Mouse (Mus musculus) common myeloid progenitor, adult 5-6 weeks (primary cell): ENCODE measurements around the gene Rln1. TPM values are rescaled to one million over a fixed set of nuclear protein-coding genes. Genes with fewer than 3 reads are reported as not detected.

Experiments used
- ATAC-seq: replicated peaks from 2 replicates; pipeline ENCODE4 v1.8.0; 2016; ENCODE audit warnings: low read depth, mild to moderate bottlenecking, moderate TSS enrichment, inconsistent platforms; ENCODE audit not compliant: poor library complexity, severe bottlenecking
- total RNA-seq: library from RNA; stranded (forward); fragments of 200-1000, 187-1606 nt; gene quantifications from 2 replicates; pipeline ENCODE4 v1.2.3, GENCODE M21; 2017

Rln1 gene
- total RNA-seq, 1 experiment from 2014 or later, result not detected

GRCm38 (mm10) chr19:29302119-29302518 is 32.4 kb downstream of the Rln1 start:
- ATAC-seq, result no peak

- ATAC-seq, result no peak
Observed at GRCm38 (mm10) chr19:29300919-29301318, 33.6 kb downstream of the Rln1 start.

- ATAC-seq, result no peak
Observed at GRCm38 (mm10) chr19:29297366-29297765, 37.1 kb downstream of the Rln1 start.

GRCm38 (mm10) chr19:29296166-29296565 is 38.3 kb downstream of the Rln1 start:
- ATAC-seq, result no peak

DNA sequence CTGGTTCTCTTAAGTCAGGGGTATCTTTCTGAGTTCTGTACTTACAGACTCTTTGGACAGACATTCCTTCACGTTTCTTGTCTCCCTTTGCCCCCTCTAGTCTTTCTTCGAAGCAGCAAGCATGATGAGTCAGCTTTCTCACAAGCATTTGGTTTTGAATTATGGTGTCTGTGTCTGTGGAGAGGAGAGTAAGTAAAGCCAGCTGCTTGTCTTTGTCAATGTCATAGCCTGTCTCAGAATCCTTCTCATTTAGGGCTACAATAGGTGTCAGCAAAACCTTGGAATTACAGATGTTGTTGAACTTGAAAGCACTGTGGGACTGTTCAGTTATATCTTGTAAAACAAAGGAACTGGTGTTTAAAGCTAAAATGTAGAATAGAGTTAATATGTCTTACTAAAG is 39.7 kb downstream of the Rln1 start:
- no peak for ATAC-seq

DNA sequence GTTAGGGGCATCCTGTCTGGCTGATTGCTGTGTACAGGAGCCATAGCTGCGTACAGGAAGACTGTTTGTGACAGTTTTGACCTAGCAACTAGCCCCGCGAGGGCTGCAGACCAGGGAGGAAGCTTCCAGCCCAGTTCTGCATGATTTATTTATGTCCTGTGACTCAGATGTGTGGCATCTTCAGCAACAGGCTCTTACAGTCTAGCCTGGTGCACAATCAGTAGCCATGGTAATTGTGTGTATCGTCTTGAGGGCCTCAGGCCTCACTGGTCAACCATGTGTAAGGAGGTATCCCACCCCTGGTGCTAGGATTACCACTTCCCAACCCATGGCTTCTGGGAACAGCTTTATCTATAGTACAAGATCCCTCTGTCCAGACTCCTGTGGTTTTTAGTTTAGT is 41.9 kb downstream of the Rln1 start:
- ATAC-seq, result no peak

DNA sequence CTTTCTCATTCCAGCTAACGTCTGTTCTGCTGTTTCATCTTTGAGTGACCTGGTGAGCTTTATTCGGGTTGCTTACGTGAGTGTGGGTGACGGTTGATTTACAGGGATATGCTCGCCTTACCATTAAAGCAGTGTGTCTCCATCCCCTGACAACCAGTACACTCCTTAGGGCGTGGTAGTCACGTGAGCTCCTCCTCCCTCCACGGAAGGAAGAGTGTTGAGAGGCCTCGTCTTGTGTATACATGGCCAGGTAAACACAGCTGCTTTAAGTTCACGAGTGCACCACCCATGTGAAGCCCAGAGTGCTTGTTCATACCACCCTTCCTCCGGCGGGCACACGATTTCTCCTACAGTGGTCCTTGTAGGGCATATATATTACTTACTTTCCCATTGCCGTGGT is 42.9 kb downstream of the Rln1 start:
- no peak for ATAC-seq

- no peak for ATAC-seq
Observed at GRCm38 (mm10) chr19:29287863-29288262, 46.6 kb downstream of the Rln1 start.

- ATAC-seq, result no peak
Observed at GRCm38 (mm10) chr19:29285451-29285869, 49.0 kb downstream of the Rln1 start.

Other genes with a start within 250 kb of the Rln1 start
- gene Rcl1, start 233.3 kb downstream of the Rln1 start, total RNA-seq, result 80.3 and 97.2 TPM in 2 replicates
- gene Jak2, start 82.8 kb downstream of the Rln1 start, total RNA-seq, result 65.1 and 70.8 TPM in 2 replicates
- 5.3 and 6.1 TPM in 2 replicates for gene Insl6, start 9.3 kb downstream of the Rln1 start, total RNA-seq
- gene Plgrkt, start 32.7 kb upstream of the Rln1 start, total RNA-seq, result 87.2 and 89.5 TPM in 2 replicates
- gene Cd274, start 32.8 kb upstream of the Rln1 start, total RNA-seq, result 6.5 and 12.3 TPM in 2 replicates
- gene Pdcd1lg2, start 76.2 kb upstream of the Rln1 start, total RNA-seq, result 0.27 and 1.7 TPM in 2 replicates
- 20.6 and 26.9 TPM in 2 replicates for gene Ric1, start 187.6 kb upstream of the Rln1 start, total RNA-seq